Mouse (Mus musculus): Measurements from ENCODE around the gene Clip2.

DNA sequence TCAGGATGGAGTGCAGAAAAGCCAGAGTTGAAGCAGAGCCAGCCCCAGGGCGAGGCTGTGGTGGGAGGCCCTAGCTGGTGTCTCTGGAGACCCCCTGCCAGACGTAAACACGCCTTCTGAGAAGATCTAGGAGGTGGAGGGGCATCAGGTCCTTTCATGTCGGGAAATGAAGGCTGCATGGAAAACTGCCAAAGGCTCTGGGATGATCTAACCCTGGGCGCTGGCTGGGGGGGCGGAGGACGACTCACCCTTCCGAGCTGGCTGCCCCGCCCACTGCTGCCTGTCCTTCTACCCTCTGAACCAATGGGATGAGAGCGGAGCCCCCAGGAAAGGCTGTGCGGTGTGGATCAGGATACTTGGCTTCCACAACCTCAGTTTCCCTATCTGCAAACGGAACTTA lies 112.1 kb downstream of the Clip2 start:
- no peak for TF ChIP-seq POLR2A (IDR thresholded peaks at IDR 0.05; ENCODE audit: borderline replicate concordance, extremely low read depth, insufficient read depth, insufficient read length, poor library complexity, severe bottlenecking)
- no peak for TF ChIP-seq CTCF (IDR thresholded peaks at IDR 0.05; ENCODE audit: borderline replicate concordance, extremely low read depth, insufficient read depth, insufficient read length)
